Mouse (Mus musculus) lung, adult 18-20 months (tissue): Measurements from ENCODE around the gene Rnf149.

Source experiments
- DNase-seq, 2 experiments: peaks; one replicate each; pipeline ENCODE4 v3.0.0; 2022; ENCODE audit warnings: mixed read lengths in 2 of 2

Rnf149 gene

GRCm38 (mm10) chr1:39528319-39528718 is 48.9 kb downstream of the Rnf149 start:
- DNase-seq = no peak

DNA sequence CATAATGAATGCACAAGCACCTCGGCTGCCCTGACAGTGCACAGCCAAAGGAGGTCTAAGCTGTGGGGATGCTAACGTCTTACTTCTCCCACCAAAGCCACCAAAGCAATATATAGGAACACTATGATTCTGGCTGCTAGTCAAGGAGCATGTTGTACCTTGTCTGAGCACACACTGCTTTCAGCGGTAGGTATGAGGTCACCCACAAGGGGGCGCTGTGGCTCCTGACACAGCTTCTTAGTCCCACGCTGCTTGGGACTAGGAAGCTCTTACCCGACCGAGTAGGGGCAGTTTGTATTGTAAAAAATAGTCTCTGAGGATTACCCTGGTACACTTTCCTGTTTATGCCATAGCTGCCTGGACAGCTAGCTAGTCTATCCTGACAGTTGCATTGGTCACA is 49.8 kb downstream of the Rnf149 start:
- DNase-seq = peak; percentile 56 to 76

GRCm38 (mm10) chr1:39526371-39527167 is 50.6 kb downstream of the Rnf149 start:
- peak; percentile 36 to 61 for DNase-seq

- DNase-seq = peak; percentile 43 to 48
These were observed 51.4 kb downstream of the Rnf149 start for GRCm38 (mm10) chr1:39525763-39526162.

DNA sequence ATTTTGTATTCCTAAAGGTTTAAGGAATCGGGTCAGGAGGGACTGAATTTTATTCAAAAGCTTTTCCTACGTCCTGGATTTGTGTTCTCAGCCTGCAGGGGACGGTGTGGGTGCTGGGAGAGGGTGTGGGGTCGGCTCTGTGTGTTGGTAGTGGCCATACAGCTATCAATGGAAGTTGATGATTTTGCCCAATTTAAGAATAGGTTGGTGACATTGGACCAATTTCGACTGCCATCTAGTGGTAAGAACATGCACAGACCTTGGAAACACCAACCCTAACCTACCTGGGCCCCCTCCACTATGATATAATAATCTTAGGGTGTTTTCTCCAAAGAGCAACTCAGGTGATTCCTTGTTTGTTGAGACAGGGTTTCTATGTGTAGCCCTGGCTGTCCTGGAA is 54.7 kb downstream of the Rnf149 start:
- peak in 1 of 2 experiments; percentile 27 for DNase-seq

DNA sequence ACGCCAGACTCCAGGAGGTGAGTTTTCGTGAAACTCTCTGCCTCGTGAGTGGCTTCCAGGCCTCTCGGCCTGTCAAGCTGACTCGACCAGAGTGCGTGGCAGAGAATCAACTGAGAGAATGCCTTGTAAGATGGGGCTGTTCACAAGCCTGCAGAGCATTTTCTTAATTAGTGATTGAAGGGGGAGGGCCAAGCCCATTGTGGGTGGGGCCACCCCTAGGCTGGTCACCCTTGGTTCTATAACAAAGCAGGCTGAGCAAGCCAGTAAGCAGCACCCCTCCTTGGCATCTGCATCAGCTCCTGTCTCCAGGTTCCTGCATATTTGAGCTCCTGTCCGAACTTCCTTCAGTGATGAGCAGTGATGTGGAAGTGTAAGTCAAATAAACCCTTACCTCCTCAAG is 55.9 kb downstream of the Rnf149 start:
- no peak for DNase-seq

GRCm38 (mm10) chr1:39515303-39515991 is 61.8 kb downstream of the Rnf149 start:
- no peak for DNase-seq

DNA sequence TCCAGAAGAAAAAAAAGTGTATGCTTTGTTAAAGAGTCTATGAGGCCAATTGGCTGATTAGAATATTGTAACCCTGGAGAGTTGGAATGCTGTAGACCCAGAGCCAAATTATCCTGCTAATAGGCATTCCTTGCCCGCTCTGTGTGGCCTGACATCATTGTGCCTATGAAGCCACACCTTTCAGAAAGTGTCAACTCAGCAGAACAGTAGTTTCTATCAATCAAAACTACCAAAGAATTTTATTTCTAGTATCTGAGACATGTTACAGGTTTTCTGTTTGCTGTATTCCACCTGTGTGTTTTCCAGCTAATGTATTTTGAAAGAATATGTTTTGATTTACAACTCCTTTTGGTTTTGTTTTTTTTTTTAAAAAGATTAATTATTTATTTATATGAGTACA is 65.0 kb downstream of the Rnf149 start:
- DNase-seq = no peak

- DNase-seq = no peak
These were observed 65.4 kb downstream of the Rnf149 start for GRCm38 (mm10) chr1:39511775-39512174.

GRCm38 (mm10) chr1:39505600-39505999 is 71.6 kb downstream of the Rnf149 start:
- DNase-seq = no peak

- peak; percentile 29 to 56 for DNase-seq
These were observed 72.9 kb downstream of the Rnf149 start for GRCm38 (mm10) chr1:39504261-39504660.

GRCm38 (mm10) chr1:39502817-39503633 is 74.2 kb downstream of the Rnf149 start:
- DNase-seq = peak in 1 of 2 experiments; percentile 12
